Mouse (Mus musculus): Measurements from ENCODE around the gene Pgrmc1.

- TF ChIP-seq POLR2A (IDR thresholded peaks at IDR 0.05; ENCODE audit: low read depth, low read length) (no peak), CTCF (IDR thresholded peaks at IDR 0.05; ENCODE audit: extremely low read depth, insufficient read length, insufficient replicate concordance, low read depth, low read length) (no peak)
These were observed 42.0 kb downstream of the Pgrmc1 start for GRCm38 (mm10) chrX:36640046-36640445.

Measured in small intestine, adult 2 months (tissue).